ENCODE assay signal across 21 mouse cellular contexts in the genomic region with DNA sequence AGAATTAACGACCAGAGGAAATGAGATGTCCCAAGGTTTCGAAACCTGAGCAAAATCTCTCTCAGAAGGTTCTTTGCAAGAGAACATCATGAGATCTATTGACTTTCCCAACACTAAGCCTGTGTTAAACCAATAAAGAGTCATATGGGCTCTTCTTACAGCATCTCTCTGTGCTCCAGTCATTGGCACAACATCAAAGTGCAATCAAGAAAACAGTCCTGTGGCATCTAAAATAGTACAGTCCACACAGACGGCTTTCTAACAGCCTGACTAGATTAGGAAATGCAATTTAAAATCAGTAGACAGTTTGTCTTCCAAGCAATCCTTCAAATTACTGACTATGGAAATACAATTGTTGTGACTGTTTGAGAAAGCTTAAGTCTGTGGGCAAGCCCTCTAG. TPM values are rescaled to one million over a fixed set of nuclear protein-coding genes. Genes with fewer than 3 reads are reported as not detected.
DNase-seq lines count a peak whose midpoint lies in the region; ATAC-seq and TF ChIP-seq lines count a peak whose summit lies in the region.
"Had no signal": no experiment of that assay in that cellular context is flagged by ENCODE, and none has a peak within 500 bp of the region (broad histone marks: within the 10 kb centered on the region; RNA-seq: fewer than 3 reads in every experiment).

No protein-coding gene starts in this region.

- ATAC-seq in forebrain, embryonic 15.5 days (replicated peaks), result no peak
- no peak for ATAC-seq in forebrain, embryonic 14.5 days
- peak; percentile 46; the same call in 1 of the 2 replicates for ATAC-seq in lung, embryonic 15.5 days (ENCODE audit: borderline replicate concordance, extremely low read depth, low FRiP score, low TSS enrichment)
- ATAC-seq in heart, embryonic 11.5 days (replicated peaks; ENCODE audit: insufficient number of reproducible peaks, low FRiP score, low TSS enrichment), result no peak
- ATAC-seq: activated CD4-positive, CD25-positive, alpha-beta regulatory T cell, adult 4 months; intestine, embryonic 16.5 days; Patski had no signal

- no peak for TF ChIP-seq POLR2A in brain, embryonic 14.5 days (IDR thresholded peaks at IDR 0.05; ENCODE audit: borderline replicate concordance, extremely low read depth, insufficient read depth, insufficient read length, poor library complexity, severe bottlenecking)

- no peaks in the 10 kb centered on the region for H3K27me3 ChIP-seq in forebrain, embryonic 15.5 days
- H3K27me3 ChIP-seq in forebrain, embryonic 14.5 days (replicated peaks; ENCODE audit: control insufficient read depth, insufficient read depth, low read length), result no peaks in the 10 kb centered on the region
- no peaks in the 10 kb centered on the region for H3K27me3 ChIP-seq in lung, embryonic 15.5 days
- H3K27me3 ChIP-seq in heart, embryonic 11.5 days (ENCODE audit: control insufficient read depth, insufficient read depth, low read length), result no peaks in the 10 kb centered on the region
- H3K27me3 ChIP-seq: embryonic facial prominence, embryonic 12.5 days; heart, embryonic 13.5 days; hindbrain, embryonic 15.5 days had no signal

- H3K4me1 ChIP-seq in forebrain, embryonic 15.5 days, result peaks cover 10% of the 10 kb centered on the region; the same call in 1 of the 2 replicates
- H3K4me1 ChIP-seq in forebrain, embryonic 14.5 days (ENCODE audit: control insufficient read depth, insufficient read depth, low read length), result peaks cover 4% of the 10 kb centered on the region; the same call in 1 of the 2 replicates
- no peaks in the 10 kb centered on the region for H3K4me1 ChIP-seq in lung, embryonic 15.5 days
- H3K4me1 ChIP-seq in heart, embryonic 11.5 days (ENCODE audit: control insufficient read depth, insufficient read depth, low read length), result no peaks in the 10 kb centered on the region
- H3K4me1 ChIP-seq: heart, embryonic 13.5 days; hindbrain, embryonic 15.5 days had no signal

- DNase-seq in forebrain, embryonic 14.5 days (ENCODE audit: low spot score), result no peak
- no peak for DNase-seq in lung, adult 18-20 months
- peak; percentile 68 for DNase-seq in MN1 (ENCODE audit: low spot score)
- DNase-seq in brain, embryonic 14.5 days (ENCODE audit: low read depth), result peak; percentile 40
- DNase-seq: adrenal gland, adult 2 months; adrenal gland, postnatal 25 days; cerebellum, adult 11 months; cerebellum, adult 8-10 months; cerebellum, postnatal 14 days; embryo, embryonic 11 days; gastrocnemius, postnatal 10 days; heart, postnatal 36 days had no signal

- no peak overlapping the region for H3K4me3 ChIP-seq in forebrain, embryonic 15.5 days
- H3K4me3 ChIP-seq in forebrain, embryonic 14.5 days (ENCODE audit: low read depth, low read length), result no peak overlapping the region
- no peak overlapping the region for H3K4me3 ChIP-seq in lung, embryonic 15.5 days
- no peak overlapping the region for H3K4me3 ChIP-seq in heart, embryonic 11.5 days (ENCODE audit: low read depth, low read length)
- H3K4me3 ChIP-seq: embryonic facial prominence, embryonic 12.5 days; heart, embryonic 13.5 days; hindbrain, embryonic 15.5 days had no signal

- no peak overlapping the region for H3K9ac ChIP-seq in forebrain, embryonic 15.5 days (replicated peaks)
- H3K9ac ChIP-seq in forebrain, embryonic 14.5 days (ENCODE audit: low read length), result no peak overlapping the region
- H3K9ac ChIP-seq in lung, embryonic 15.5 days, result no peak overlapping the region
- no peak overlapping the region for H3K9ac ChIP-seq in heart, embryonic 11.5 days (ENCODE audit: low read depth, low read length)
- H3K9ac ChIP-seq: embryonic facial prominence, embryonic 12.5 days; heart, embryonic 13.5 days; hindbrain, embryonic 15.5 days had no signal

- no peak overlapping the region for H3K4me2 ChIP-seq in forebrain, embryonic 15.5 days (replicated peaks)
- H3K4me2 ChIP-seq in forebrain, embryonic 14.5 days (ENCODE audit: low read length), result no peak overlapping the region
- no peak overlapping the region for H3K4me2 ChIP-seq in lung, embryonic 15.5 days
- H3K4me2 ChIP-seq in heart, embryonic 11.5 days, result no peak overlapping the region
- H3K4me2 ChIP-seq: embryonic facial prominence, embryonic 12.5 days; heart, embryonic 13.5 days; hindbrain, embryonic 15.5 days had no signal

- no peaks in the 10 kb centered on the region for H3K36me3 ChIP-seq in forebrain, embryonic 15.5 days
- H3K36me3 ChIP-seq in forebrain, embryonic 14.5 days (ENCODE audit: control insufficient read depth, insufficient read depth, low read length), result no peaks in the 10 kb centered on the region
- H3K36me3 ChIP-seq in lung, embryonic 15.5 days, result no peaks in the 10 kb centered on the region
- no peaks in the 10 kb centered on the region for H3K36me3 ChIP-seq in heart, embryonic 11.5 days (ENCODE audit: control insufficient read depth, insufficient read depth, low read length)
- H3K36me3 ChIP-seq: embryonic facial prominence, embryonic 12.5 days; heart, embryonic 13.5 days; hindbrain, embryonic 15.5 days had no signal

- peak overlapping the region; percentile 28; the same call in 1 of the 2 replicates for H3K27ac ChIP-seq in forebrain, embryonic 15.5 days (replicated peaks)
- H3K27ac ChIP-seq in forebrain, embryonic 14.5 days (ENCODE audit: low read depth, low read length), result no peak overlapping the region
- H3K27ac ChIP-seq in lung, embryonic 15.5 days, result peak overlapping the region; percentile 8; the same call in 1 of the 2 replicates
- H3K27ac ChIP-seq in heart, embryonic 11.5 days (ENCODE audit: low read depth, low read length), result no peak overlapping the region
- H3K27ac ChIP-seq: embryonic facial prominence, embryonic 12.5 days; heart, embryonic 13.5 days; hindbrain, embryonic 15.5 days had no signal

- TF ChIP-seq CTCF in brain, embryonic 14.5 days (IDR thresholded peaks at IDR 0.05; ENCODE audit: borderline replicate concordance, extremely low read depth, insufficient read depth, insufficient read length), result no peak

- H3K9me3 ChIP-seq in forebrain, embryonic 15.5 days, result no peaks in the 10 kb centered on the region
- no peaks in the 10 kb centered on the region for H3K9me3 ChIP-seq in forebrain, embryonic 14.5 days (replicated peaks; ENCODE audit: control insufficient read depth, low read length)
- H3K9me3 ChIP-seq in lung, embryonic 15.5 days, result no peaks in the 10 kb centered on the region
- H3K9me3 ChIP-seq in heart, embryonic 11.5 days (replicated peaks; ENCODE audit: control insufficient read depth, low read length), result no peaks in the 10 kb centered on the region
- H3K9me3 ChIP-seq: embryonic facial prominence, embryonic 12.5 days; heart, embryonic 13.5 days; hindbrain, embryonic 15.5 days had no signal

- 68% methylated on average over 3 of the region's 3 CpGs for WGBS in forebrain, embryonic 15.5 days
- WGBS in forebrain, embryonic 14.5 days, result 77% methylated on average over 3 of the region's 3 CpGs
- 49% methylated on average over 3 of the region's 3 CpGs for whole genome bisulfite sequencing in lung, embryonic 15.5 days
- WGBS in heart, embryonic 11.5 days (ENCODE audit: insufficient replicate concordance), result 63% methylated on average over 3 of the region's 3 CpGs

RNA-seq across cellular contexts. Expression of a gene that starts 32.2 kb away (rescaled TPM):
- polyA plus RNA-seq in forebrain, embryonic 15.5 days (2015; fragmentation: Nextera tagmentation; extraction: Ambion mirVana), result 69.5 and 71.9 TPM in 2 replicates
- 69.7 and 70.6 TPM in 2 replicates for polyA plus RNA-seq in forebrain, embryonic 14.5 days (2014; fragmentation: Nextera tagmentation; extraction: Ambion mirVana)
- 4.3 and 5.0 TPM in 2 replicates for polyA plus RNA-seq in lung, embryonic 15.5 days (2015; fragmentation: Nextera tagmentation; extraction: Ambion mirVana)
- polyA plus RNA-seq in brain, embryonic 14.5 days (2012; rRNA removed), result 59.3 and 82.4 TPM in 2 replicates
- polyA plus RNA-seq in heart, embryonic 11.5 days (2014; fragmentation: Nextera tagmentation; extraction: Ambion mirVana), result 0.92 and 0.93 TPM in 2 replicates

Comparison
In these comparisons a context has a peak if more than half of its experiments do, and no peak if none do; other contexts are left out.
1. H3K27ac ChIP-seq: peak in forebrain, embryonic 15.5 days (single experiment) and lung, embryonic 15.5 days (single experiment); none in forebrain, embryonic 14.5 days (single experiment) and heart, embryonic 11.5 days (single experiment).
2. DNase-seq: peak in MN1 (single experiment) and brain, embryonic 14.5 days (single experiment); none in forebrain, embryonic 14.5 days (single experiment) and lung, adult 18-20 months (0 of 2).
3. RNA of a gene that starts 32.2 kb away (polyA plus RNA-seq): 59.3 to 82.4 TPM in brain, embryonic 14.5 days, 69.7 to 70.6 TPM in forebrain, embryonic 14.5 days and 69.5 to 71.9 TPM in forebrain, embryonic 15.5 days; 4.3 to 5.0 TPM in lung, embryonic 15.5 days and 0.92 to 0.93 TPM in heart, embryonic 11.5 days; every median in the first group is over 10 times any median in the second.